ENCODE assay signal across 7 mouse cellular contexts in the genomic region with DNA sequence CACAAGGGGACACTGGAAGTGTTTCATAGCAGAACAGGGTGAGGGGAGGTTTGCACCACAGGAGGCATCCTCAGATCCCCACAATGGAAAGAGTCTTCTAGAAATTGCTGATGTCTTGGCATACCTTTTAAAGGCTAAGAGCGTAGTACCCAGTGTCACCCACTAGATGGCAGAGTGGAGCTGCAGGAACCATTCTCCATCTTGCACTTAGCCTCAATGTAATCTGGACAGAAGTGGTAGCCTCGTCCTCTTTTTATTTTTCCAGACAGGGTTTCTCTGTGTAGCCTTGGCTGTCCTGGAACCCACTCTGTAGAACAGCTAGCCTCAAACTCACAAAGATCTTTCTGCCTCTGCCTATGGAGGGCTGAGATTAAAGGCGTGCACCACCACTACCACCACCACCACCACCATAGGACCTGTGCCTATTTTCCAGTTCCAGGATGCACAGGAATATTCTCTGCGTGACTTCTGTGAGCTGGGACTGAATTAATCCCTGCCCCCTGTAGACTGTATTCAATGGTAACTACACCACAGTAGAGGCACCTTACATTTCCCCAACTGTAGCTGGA.
DNase-seq lines count a peak whose midpoint lies in the region; ATAC-seq and TF ChIP-seq lines count a peak whose summit lies in the region.

No protein-coding gene starts in this region.

- H3K9ac ChIP-seq in hindbrain, embryonic 14.5 days, result no peak overlapping the region

- no peaks in the 10 kb centered on the region for H3K27me3 ChIP-seq in spleen, adult 2 months (ENCODE audit: control insufficient read depth, insufficient read depth, low read length)
- no peaks in the 10 kb centered on the region for H3K27me3 ChIP-seq in hindbrain, embryonic 14.5 days (ENCODE audit: control insufficient read depth, insufficient read depth, low read length)

- 42% methylated on average over 4 of the region's 4 CpGs for WGBS in spleen, adult 2 months
- WGBS in hindbrain, embryonic 14.5 days, result 54% methylated on average over 4 of the region's 4 CpGs
- 44% methylated on average over 4 of the region's 4 CpGs for WGBS in lung, adult 2 months

- 0 out of 2 replicates have a peak, but pooled peaks have one; percentile 43 for ATAC-seq in hindbrain, embryonic 14.5 days (ENCODE audit: low FRiP score)

- no peak overlapping the region for H3K27ac ChIP-seq in spleen, adult 2 months (ENCODE audit: insufficient read depth, low read length)
- no peak overlapping the region for H3K27ac ChIP-seq in hindbrain, embryonic 14.5 days

- no peak for TF ChIP-seq POLR2A in spleen, adult 2 months (IDR thresholded peaks at IDR 0.05; ENCODE audit: low read depth, low read length)
- no peak for TF ChIP-seq POLR2A in lung, adult 2 months (IDR thresholded peaks at IDR 0.05; ENCODE audit: borderline replicate concordance, extremely low read depth, low read depth, low read length)

- no peak overlapping the region for H3K4me2 ChIP-seq in hindbrain, embryonic 14.5 days (replicated peaks)

- no peak overlapping the region for H3K4me3 ChIP-seq in spleen, adult 2 months (ENCODE audit: extremely low read depth, insufficient read depth, insufficient read length)
- no peak overlapping the region for H3K4me3 ChIP-seq in hindbrain, embryonic 14.5 days (replicated peaks; ENCODE audit: low read length)
- no peak overlapping the region for H3K4me3 ChIP-seq in lung, adult 2 months (replicated peaks; ENCODE audit: extremely low read depth, low read depth, low read length)

- peak; percentile 36 to 57 for DNase-seq in spleen, adult 2 months (ENCODE audit: low read depth in 1 of 2, low spot score in 2 of 2)
- DNase-seq in spleen, adult 12 weeks (ENCODE audit: low spot score), result no peak
- peak; percentile 39 for DNase-seq in WW6 (ENCODE audit: low read depth, low spot score)
- peak; percentile 58 to 70 for DNase-seq in cerebellum, postnatal 25 days
- peak; percentile 82 for DNase-seq in hindbrain, embryonic 14.5 days (ENCODE audit: low spot score)
- DNase-seq in lung, adult 2 months, result peak; percentile 44
- DNase-seq in retina, postnatal 7 days (ENCODE audit: low read depth, low spot score), result peak; percentile 42

- H3K36me3 ChIP-seq in spleen, adult 2 months (ENCODE audit: control insufficient read depth, insufficient read depth, low read length), result no peaks in the 10 kb centered on the region
- no peaks in the 10 kb centered on the region for H3K36me3 ChIP-seq in hindbrain, embryonic 14.5 days (replicated peaks; ENCODE audit: control insufficient read depth, insufficient read depth)

- no peaks in the 10 kb centered on the region for H3K4me1 ChIP-seq in spleen, adult 2 months (ENCODE audit: control insufficient read depth, insufficient read depth, insufficient read length)
- no peaks in the 10 kb centered on the region for H3K4me1 ChIP-seq in hindbrain, embryonic 14.5 days (replicated peaks; ENCODE audit: control insufficient read depth, insufficient read depth, low read length)
- no peaks in the 10 kb centered on the region for H3K4me1 ChIP-seq in lung, adult 2 months (ENCODE audit: control insufficient read depth, insufficient read depth, low read length)

- no peaks in the 10 kb centered on the region for H3K9me3 ChIP-seq in hindbrain, embryonic 14.5 days (ENCODE audit: control insufficient read depth, low read length)

- TF ChIP-seq CTCF in spleen, adult 2 months (IDR thresholded peaks at IDR 0.05; ENCODE audit: extremely low read depth, insufficient read depth, insufficient read length, insufficient replicate concordance), result peak; percentile 66; the same call in 1 of the 2 replicates
- peak; percentile 77; the same call in 1 of the 2 replicates for TF ChIP-seq CTCF in lung, adult 2 months (IDR thresholded peaks at IDR 0.05; ENCODE audit: insufficient read depth, low read length)
